Mouse (Mus musculus): Measurements from ENCODE around the gene Ptdss2. TPM values are rescaled to one million over a fixed set of nuclear protein-coding genes. Genes with fewer than 3 reads are reported as not detected.
A peak's percentile ranks its signal among the peaks of the same experiment; 100 is the strongest.

Ptdss2 gene
- polyA plus RNA-seq, 1 experiment: 55.3 TPM

DNA sequence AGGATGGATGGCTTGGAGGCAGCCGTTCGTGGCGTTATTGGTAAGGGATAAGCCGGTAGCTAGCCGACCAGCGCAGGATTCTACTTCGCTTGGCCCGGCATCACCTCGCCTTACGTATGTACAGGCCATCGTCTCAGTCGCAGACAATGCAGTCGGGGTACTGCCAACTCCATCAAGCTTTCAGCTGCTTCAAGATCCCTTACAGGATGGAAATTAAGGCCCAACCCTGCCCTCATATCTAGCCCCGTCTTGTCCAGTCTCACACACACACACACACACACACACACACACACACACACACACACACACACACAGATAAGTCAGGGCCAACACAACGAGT, 1.3 kb downstream of the Ptdss2 start:
- DNase-seq (ENCODE audit: low read depth): no peak

DNA sequence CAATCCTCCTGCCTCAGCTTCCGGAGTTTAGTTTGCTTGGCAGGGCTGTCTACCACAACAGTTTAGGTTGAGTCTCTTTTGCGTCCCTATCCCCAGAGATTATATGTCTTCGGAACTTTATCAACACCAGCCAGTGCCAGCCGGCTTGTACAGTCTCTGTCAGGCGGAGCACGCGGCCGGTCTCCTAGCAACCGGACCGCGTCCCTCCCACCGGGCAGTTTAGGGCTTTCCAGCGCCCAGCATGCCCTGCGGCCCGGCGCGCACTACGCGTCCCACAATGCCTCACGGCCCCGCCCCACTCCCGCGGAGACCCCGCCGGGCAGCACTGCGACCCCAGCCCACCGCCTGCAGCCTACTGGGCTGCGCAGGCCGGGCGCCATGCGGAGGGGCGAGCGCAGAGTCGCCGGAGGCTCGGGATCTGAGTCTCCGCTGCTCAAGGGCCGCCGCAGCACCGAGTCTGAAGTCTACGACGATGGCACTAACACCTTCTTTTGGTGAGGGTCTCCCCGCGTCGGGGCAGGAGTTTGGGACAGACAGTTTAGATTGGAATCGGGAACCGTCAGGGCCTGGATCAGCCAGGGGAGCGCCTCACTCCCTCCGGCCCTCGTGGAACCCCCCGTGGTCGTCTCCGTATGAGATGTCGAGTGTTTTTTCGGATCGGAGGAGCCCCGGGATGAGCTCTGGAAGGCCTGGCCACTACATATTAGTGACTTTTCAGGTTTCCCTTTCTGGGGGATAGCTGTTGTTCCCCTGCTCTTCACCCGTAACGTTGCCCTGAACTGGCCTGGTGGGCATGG, 9.0 kb downstream of the Ptdss2 start:
- TF ChIP-seq CTCF (IDR thresholded peaks at IDR 0.05; ENCODE audit: borderline replicate concordance, extremely low read depth, insufficient read depth, insufficient read length) (no peak), POLR2A (IDR thresholded peaks at IDR 0.05; ENCODE audit: borderline replicate concordance, extremely low read depth, insufficient read depth, insufficient read length, poor library complexity, severe bottlenecking) (peak; percentile 91)
- peak; percentile 98 for DNase-seq (ENCODE audit: low read depth)

More for the DNA sequence above, 1.3 kb downstream of the Ptdss2 start:
- TF ChIP-seq CTCF (IDR thresholded peaks at IDR 0.05; ENCODE audit: borderline replicate concordance, extremely low read depth, insufficient read depth, insufficient read length) (no peak), POLR2A (IDR thresholded peaks at IDR 0.05; ENCODE audit: borderline replicate concordance, extremely low read depth, insufficient read depth, insufficient read length, poor library complexity, severe bottlenecking) (no peak)

DNA sequence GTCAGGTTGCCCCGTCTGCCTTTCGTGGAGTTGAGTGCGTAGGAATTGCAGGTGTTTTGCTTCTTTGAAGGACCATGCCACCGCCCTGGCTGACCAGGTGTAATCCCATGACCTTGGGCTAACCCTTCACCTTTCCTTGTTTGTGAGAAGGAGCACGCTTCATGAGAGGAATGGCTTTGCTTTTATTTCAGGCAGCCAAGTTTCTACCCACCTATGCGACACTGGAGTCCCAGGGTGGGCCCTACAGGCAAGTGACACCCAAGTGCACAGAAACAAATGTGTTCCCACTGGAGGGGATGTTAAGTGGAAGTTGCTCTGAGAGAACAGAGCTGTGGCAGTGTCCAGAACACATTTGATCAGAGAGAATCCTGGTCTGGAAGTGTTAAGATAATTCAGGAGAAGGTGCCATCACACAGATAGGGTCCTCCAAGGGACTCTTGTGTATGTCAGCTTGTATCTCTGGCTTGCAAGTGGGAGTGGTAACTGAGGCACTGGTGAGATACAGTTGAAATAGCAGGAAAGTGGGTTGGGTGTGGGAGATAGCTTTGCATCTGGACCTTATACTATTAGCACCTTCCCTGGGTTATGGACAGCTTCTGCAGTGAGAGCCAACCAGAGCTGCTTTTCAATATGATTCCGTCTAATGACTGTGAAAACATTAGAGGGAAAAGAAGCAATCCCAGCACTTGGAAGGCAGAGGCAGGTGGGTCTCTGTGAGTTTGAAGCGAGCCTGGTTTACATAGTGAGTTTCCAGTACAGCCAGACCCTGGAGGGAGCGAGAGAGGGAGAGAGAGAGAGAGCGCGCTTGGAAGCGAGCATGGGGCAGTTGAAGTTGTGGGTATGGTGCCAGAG, 9.9 kb downstream of the Ptdss2 start:
- DNase-seq (ENCODE audit: low read depth): no peak
- no peak for TF ChIP-seq CTCF (IDR thresholded peaks at IDR 0.05; ENCODE audit: borderline replicate concordance, extremely low read depth, insufficient read depth, insufficient read length)
- TF ChIP-seq POLR2A (IDR thresholded peaks at IDR 0.05; ENCODE audit: borderline replicate concordance, extremely low read depth, insufficient read depth, insufficient read length, poor library complexity, severe bottlenecking): no peak

DNA sequence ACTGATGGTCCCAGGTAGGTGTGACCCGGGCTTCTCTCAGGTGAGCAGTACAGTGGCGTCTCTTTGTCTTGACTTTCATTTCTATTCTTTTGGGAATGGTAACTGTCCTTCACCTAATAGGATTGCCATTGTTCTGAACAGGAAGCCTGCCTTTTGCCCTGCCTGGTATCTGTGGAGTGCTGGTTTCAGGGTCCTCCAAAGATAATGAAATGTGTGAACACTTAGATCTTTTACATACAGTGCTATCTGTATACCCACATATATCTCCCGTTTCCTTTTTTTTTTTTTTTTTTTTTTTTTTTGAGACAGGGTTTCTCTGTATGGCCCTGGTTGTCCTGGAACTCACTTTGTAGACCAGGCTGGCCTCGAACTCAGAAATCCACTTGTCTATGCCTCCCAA, 19.1 kb downstream of the Ptdss2 start:
- TF ChIP-seq POLR2A (IDR thresholded peaks at IDR 0.05; ENCODE audit: borderline replicate concordance, extremely low read depth, insufficient read depth, insufficient read length, poor library complexity, severe bottlenecking) (no peak), CTCF (IDR thresholded peaks at IDR 0.05; ENCODE audit: borderline replicate concordance, extremely low read depth, insufficient read depth, insufficient read length) (no peak)
- no peak for DNase-seq (ENCODE audit: low read depth)

DNA sequence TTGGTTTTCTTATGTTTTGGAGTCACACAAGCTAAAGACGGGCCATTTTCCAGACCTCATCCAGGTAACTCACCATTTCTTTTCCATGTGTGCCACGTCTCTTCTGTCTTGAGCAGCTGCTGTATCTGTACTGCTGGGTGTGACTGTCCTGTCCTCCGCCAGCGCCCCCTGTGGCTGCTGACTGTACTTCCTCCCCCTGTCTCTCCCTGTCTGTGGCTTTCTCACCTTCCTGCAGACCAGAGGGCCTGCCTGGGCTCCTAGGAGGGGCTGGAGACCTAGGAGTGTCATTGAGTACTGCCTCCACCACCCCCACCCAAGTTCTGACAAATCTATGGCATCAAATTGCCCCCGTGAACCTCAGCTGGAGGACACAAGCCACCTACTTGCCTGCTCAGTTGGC, 20.9 kb downstream of the Ptdss2 start:
- peak; percentile 51; the same call in 1 of the 2 replicates for TF ChIP-seq CTCF (IDR thresholded peaks at IDR 0.05; ENCODE audit: borderline replicate concordance, extremely low read depth, insufficient read depth, insufficient read length)
- no peak for TF ChIP-seq POLR2A (IDR thresholded peaks at IDR 0.05; ENCODE audit: borderline replicate concordance, extremely low read depth, insufficient read depth, insufficient read length, poor library complexity, severe bottlenecking)

DNA sequence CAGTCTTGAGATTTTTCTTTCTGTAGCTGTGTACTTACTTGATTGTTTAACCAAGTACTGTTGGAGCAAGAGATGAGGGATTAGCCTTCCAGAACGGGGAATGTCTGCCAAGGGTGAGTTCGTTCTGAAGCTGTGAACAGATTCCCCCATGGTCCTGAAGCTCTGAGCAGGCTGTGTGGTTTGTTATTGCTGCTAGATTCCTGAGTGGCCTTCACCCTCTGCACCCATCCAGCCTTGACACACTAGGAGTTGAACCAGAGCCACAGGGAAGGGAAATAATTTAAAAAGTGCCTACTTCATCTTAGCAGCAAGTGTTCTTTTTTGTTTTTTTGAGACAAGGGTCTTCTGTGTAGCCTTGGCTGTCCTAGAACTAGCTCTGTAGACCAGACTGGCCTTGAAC, 21.7 kb downstream of the Ptdss2 start:
- no peak for DNase-seq (ENCODE audit: low read depth)
- TF ChIP-seq CTCF (IDR thresholded peaks at IDR 0.05; ENCODE audit: borderline replicate concordance, extremely low read depth, insufficient read depth, insufficient read length): no peak
- TF ChIP-seq POLR2A (IDR thresholded peaks at IDR 0.05; ENCODE audit: borderline replicate concordance, extremely low read depth, insufficient read depth, insufficient read length, poor library complexity, severe bottlenecking): no peak

More for the DNA sequence above, 20.9 kb downstream of the Ptdss2 start:
- DNase-seq (ENCODE audit: low read depth): no peak

DNA sequence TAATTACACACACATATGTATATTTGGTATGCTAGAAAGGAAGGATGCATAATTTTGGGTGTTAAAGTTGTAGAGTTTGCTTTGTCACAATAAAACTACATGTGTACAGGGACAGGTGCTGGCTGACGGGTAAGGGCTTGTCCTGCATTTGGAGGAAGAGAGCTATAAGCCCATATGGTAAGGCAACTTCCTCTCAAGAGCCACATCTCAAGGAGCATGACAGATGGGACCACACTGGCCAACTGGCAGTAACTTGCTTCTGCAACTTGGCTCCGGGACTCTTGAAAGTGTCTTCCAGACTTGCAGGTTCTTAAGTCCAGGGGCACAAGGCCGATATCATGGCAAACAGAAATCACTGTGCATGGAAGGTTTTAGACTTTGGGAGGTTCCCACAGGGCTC, 22.5 kb downstream of the Ptdss2 start:
- DNase-seq (ENCODE audit: low read depth): no peak
- TF ChIP-seq CTCF (IDR thresholded peaks at IDR 0.05; ENCODE audit: borderline replicate concordance, extremely low read depth, insufficient read depth, insufficient read length) (no peak), POLR2A (IDR thresholded peaks at IDR 0.05; ENCODE audit: borderline replicate concordance, extremely low read depth, insufficient read depth, insufficient read length, poor library complexity, severe bottlenecking) (no peak)

DNA sequence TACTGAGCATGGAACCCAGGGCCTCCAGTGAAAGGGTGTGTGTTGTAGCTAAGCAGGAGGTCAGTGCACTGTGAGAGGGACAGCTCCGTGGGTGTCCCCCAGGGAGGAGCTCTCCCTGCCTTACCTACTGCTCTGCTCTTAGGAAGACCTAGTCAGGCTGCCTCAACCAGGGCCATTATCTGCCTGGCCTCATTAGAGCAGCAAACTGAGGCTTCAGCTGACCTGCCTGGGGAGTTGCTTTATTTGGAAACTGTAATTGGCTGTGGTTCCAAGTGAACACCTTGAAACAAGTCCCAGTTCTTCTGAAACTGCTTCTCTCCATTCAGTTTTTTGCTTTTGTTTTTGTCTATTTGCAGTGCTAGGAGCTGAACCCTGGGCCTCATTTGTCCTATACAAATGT, 23.2 kb downstream of the Ptdss2 start:
- TF ChIP-seq CTCF (IDR thresholded peaks at IDR 0.05; ENCODE audit: borderline replicate concordance, extremely low read depth, insufficient read depth, insufficient read length): no peak
- no peak for TF ChIP-seq POLR2A (IDR thresholded peaks at IDR 0.05; ENCODE audit: borderline replicate concordance, extremely low read depth, insufficient read depth, insufficient read length, poor library complexity, severe bottlenecking)
- no peak for DNase-seq (ENCODE audit: low read depth)

DNA sequence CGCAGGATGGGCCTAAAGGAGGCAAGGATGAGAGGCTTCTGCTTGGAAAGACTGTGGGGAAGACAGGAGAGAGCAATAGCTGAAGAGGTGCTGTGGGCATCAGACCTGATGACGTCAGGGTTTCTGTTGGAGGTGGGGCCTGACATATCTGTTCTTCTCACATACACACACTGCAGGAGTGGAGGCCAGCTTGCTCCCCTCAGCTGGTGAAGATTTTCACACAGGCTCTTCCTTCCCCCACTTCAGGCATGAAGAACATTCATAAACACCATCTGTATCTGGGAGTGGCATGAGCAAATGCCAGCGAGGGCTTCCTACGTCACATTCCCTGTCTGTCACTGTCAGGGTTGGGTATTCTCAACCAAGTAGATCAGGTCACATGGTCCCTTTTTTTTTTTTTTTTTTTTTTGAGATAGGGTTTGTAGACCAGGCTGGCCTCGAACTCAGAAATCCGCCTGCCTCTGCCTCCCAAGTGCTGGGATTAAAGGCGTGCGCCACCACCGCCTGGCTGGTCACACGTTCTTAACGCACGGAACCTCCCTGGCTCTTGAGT, 23.9 kb downstream of the Ptdss2 start:
- peak; percentile 48 for DNase-seq (ENCODE audit: low read depth)
- no peak for TF ChIP-seq POLR2A (IDR thresholded peaks at IDR 0.05; ENCODE audit: borderline replicate concordance, extremely low read depth, insufficient read depth, insufficient read length, poor library complexity, severe bottlenecking)
- TF ChIP-seq CTCF (IDR thresholded peaks at IDR 0.05; ENCODE audit: borderline replicate concordance, extremely low read depth, insufficient read depth, insufficient read length): no peak

DNA sequence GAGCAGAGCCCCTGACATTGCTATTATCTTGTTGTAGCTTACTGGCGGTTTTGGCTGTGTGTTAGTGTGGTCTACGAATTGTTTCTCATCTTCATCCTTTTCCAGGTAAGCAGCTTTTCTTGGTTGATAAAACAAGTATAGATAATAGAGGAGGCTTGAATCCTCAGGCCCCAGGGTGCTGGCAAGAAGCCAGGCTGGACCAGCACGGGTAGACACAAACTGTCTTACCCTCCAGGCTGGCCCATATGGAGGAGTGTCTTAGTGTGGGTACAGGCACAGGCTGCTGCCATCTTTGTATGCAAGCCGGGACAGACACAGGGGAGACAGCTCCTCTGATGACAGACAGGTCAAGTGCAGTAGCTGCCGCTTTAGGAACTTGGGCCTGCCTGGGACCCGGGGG, 24.9 kb downstream of the Ptdss2 start:
- TF ChIP-seq CTCF (IDR thresholded peaks at IDR 0.05; ENCODE audit: borderline replicate concordance, extremely low read depth, insufficient read depth, insufficient read length): no peak
- no peak for TF ChIP-seq POLR2A (IDR thresholded peaks at IDR 0.05; ENCODE audit: borderline replicate concordance, extremely low read depth, insufficient read depth, insufficient read length, poor library complexity, severe bottlenecking)
- DNase-seq (ENCODE audit: low read depth): no peak

DNA sequence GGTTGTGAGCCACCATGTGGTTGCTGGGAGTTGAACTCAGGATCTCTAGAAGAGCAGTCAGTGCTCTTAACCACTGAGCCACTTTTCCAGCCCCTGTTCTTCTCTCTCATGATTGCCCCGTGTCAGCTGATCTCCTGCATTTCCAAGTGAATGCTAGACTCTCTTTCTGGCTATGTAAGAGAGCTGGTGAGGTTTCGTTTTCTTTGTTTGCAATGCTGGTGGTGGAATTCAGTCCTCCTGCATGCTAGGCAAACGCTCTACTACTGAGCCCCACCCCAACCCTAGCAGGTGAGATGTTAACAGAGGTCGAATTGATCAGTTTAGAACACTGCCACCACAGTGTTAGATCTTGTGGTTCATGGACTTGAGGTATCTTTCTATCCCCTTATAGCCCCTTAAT, 26.5 kb downstream of the Ptdss2 start:
- no peak for TF ChIP-seq POLR2A (IDR thresholded peaks at IDR 0.05; ENCODE audit: borderline replicate concordance, extremely low read depth, insufficient read depth, insufficient read length, poor library complexity, severe bottlenecking)
- TF ChIP-seq CTCF (IDR thresholded peaks at IDR 0.05; ENCODE audit: borderline replicate concordance, extremely low read depth, insufficient read depth, insufficient read length): no peak
- no peak for DNase-seq (ENCODE audit: low read depth)

Data from brain, embryonic 14.5 days (tissue).